Mouse (Mus musculus) left cerebral cortex, postnatal 10 days (tissue): ENCODE measurements at regions not wholly inside any gene's neighbourhood (a gene's known extent, or its start where the extent isn't known, plus 50 kb on each side); places are given as distances from the start of the nearest gene placed in this dataset.

Source experiments
- DNase-seq, 2 experiments: peaks; one replicate each; pipeline ENCODE4 v3.0.0; 2021 to 2022; ENCODE audit warnings: low spot score in 2 of 2, mixed read lengths in 1 of 2; ENCODE audit errors: extremely low spot score in 1 of 2
- intact Hi-C: fragments of 180-260 bp; cut with DNase I; formaldehyde crosslinking; loops from one replicate; pipeline ENCODE4 v1.15.1; 2025

DNA sequence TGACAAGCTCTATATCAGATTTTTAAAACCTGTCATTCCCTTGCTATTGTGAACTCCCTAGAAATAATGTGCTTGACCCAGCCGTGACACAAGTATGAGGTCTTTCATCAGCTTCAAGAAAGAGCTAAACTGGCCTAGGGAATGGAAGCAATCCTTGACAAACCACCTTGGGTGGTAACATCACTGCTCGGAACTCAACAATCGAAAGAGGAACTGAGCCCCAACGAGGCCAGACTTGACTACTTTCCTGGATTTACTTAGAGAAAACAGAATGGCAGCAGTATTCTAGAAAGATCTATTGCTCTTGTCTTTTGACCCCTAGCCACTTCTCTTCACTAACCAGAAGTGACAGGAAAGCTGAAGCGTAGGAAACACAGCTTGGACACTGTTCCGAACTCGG is 191.2 kb upstream of the Klf3 start:
- DNase-seq = no peak
- intact Hi-C loops = no loop called here

DNA sequence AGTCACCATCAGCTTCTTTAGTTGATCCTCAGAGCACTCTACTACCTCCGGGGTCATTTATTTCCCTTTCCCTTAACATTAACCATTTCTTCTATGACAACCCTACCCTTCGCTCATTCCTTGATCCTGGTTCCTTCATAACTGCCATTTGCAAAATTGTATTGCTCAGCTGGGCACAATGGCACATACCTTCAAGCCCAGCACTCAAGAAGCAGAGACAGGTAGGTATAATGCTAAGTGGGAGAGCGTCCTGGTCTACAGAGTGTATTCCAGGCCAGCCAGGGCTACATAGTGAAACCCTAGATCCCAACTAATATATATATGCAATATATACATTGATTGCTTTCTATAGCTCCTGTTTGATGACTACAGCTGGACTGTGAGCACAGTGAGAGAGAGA is 189.5 kb upstream of the Klf3 start:
- intact Hi-C loops = no loop called here
- DNase-seq = no peak

- intact Hi-C loops = no loop called here
- DNase-seq = no peak
Observed at GRCm38 (mm10) chr5:64618126-64618525, 185.1 kb upstream of the Klf3 start.

DNA sequence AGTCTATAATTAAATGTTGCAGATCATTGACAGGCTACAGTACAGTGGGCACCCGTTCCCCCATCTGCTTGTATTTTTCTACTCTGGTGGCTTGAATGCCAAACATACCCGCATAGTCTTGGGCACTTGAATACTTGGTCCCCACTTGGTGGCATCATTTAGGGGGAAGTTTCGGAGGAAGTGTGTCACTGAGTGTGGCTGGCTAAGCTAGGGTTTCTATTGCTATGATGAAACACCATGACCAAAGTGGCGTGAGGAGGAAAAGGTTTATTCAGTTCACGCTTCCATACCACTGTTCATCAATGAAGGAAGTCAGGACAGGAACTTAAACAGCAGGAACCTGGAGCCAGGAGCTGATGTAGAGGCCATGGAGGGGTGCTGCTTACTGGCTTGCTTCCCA is 183.4 kb upstream of the Klf3 start:
- DNase-seq = no peak
- intact Hi-C loops = no loop called here

GRCm38 (mm10) chr5:64620726-64621125 is 182.5 kb upstream of the Klf3 start:
- intact Hi-C loops = no loop called here
- no peak for DNase-seq

GRCm38 (mm10) chr5:64621386-64621785 is 181.8 kb upstream of the Klf3 start:
- intact Hi-C loops = no loop called here
- no peak for DNase-seq

DNA sequence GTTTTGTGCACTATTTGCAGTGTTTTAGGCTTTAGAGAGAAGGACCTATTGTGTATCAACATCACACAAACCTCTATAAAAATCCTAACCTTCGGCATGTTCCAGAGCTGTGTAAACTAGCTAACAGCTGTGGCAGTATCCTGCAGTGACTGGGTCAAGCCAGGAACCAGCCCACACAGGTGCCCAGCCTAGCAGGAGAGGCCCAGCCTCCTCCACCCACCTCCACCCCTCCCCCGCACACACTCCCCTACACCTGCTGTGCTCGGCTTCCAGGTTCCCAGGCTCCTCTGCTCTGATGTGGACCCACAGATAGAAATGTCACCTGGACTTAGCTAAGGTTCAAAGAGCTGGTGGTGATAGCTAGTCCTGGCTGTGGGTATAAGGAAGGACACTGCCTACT is 179.5 kb upstream of the Klf3 start:
- intact Hi-C loops = no loop called here
- DNase-seq = peak in 1 of 2 experiments; percentile 18

GRCm38 (mm10) chr5:64624205-64624604 is 179.0 kb upstream of the Klf3 start:
- intact Hi-C loops = no loop called here
- DNase-seq = no peak

- no peak for DNase-seq
- intact Hi-C loops = no loop called here
Observed at GRCm38 (mm10) chr5:64625421-64625820, 177.8 kb upstream of the Klf3 start.

DNA sequence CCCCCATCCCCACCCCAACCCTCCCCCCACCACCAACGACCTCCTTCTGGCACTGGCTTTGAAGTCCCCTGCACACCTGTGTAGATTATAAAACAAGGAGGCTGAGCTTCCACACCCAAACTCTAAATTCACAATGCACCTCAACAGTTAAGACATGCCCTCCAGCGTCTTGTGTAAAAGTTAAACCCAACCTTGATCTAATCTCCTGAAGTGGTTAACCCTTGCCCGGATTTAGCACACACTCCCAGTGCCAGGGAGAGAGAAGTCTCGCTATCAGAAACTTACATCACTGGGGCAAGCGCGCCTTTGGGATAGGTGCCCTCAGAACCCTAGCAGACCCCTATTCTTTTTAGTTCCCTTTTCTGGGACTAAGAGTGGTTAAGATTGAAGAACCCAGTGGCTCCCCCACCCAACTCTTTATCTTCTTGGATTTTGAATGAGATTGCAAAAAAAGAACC is 177.3 kb upstream of the Klf3 start:
- intact Hi-C loops = no loop called here
- DNase-seq = no peak

GRCm38 (mm10) chr5:64626351-64626750 is 176.8 kb upstream of the Klf3 start:
- peak in 1 of 2 experiments; percentile 66 for DNase-seq
- intact Hi-C loops = no loop called here

DNA sequence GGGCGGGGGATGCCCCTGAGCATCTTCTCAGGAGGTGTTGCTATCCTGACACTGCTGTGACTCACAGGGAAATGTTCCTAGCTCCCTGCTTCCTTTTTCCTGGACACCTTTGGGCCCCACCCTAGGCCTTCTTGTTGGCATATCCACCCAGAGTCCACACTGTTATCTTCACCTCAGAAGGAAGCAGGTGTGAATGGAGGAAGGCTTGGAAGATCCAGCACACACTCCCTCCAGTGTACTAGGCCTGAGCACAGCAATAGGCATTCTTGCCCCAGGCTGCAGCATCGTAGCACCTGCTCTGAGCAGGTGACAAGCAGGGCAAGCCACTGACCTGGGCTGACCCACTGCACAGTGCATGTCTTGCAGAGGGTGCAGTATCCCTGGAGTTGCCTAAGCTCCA is 172.6 kb upstream of the Klf3 start:
- intact Hi-C loops = no loop called here
- DNase-seq = no peak

- intact Hi-C loops = no loop called here
- DNase-seq = no peak
Observed at GRCm38 (mm10) chr5:64632171-64632570, 171.0 kb upstream of the Klf3 start.

GRCm38 (mm10) chr5:64634008-64634407 is 169.2 kb upstream of the Klf3 start:
- intact Hi-C loops = no loop called here
- DNase-seq = no peak

- intact Hi-C loops = no loop called here
Observed at GRCm38 (mm10) chr5:64634721-64635120, 168.5 kb upstream of the Klf3 start.

GRCm38 (mm10) chr5:64636301-64636700 is 166.9 kb upstream of the Klf3 start:
- intact Hi-C loops = no loop called here
- DNase-seq = no peak

More at GRCm38 (mm10) chr5:64634721-64635120, 168.5 kb upstream of the Klf3 start:
- DNase-seq = no peak

GRCm38 (mm10) chr5:64643584-64643983 is 159.6 kb upstream of the Klf3 start:
- no peak for DNase-seq
- intact Hi-C loops = no loop called here

DNA sequence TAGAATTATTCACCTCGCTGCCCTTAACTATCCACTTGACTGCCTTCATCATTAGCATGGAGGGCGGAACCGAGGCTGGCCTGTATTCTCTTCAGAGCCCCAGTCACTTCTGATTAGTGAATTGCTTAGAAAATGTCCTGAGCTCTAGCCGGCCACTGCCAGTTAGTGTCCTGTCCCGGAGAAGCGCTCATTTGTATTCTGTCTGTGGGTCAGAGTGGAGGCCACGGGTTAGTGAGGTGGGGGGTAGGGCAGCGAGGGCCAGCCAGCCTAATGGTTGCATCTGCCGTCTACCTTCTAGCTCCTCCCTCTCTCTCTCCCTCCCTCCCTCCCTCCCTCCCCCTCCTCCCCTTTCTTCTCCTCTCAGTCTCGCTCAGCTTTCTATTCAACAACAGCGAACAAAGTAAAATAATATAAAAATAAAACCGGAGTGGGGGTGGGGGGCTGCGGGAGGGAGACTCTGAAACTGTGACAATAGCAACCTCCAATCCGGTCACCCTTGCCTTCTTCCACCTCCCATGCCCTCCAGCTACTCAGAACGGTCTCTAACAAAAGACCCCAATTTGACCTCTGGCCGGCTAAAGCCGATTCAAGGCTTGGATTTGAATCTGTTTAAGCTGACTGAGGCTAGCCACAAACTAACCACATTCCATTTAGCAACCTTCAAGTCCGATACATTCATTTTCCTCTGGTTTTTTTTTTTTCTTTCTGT is 155.6 kb upstream of the Klf3 start:
- intact Hi-C loops = no loop called here

DNA sequence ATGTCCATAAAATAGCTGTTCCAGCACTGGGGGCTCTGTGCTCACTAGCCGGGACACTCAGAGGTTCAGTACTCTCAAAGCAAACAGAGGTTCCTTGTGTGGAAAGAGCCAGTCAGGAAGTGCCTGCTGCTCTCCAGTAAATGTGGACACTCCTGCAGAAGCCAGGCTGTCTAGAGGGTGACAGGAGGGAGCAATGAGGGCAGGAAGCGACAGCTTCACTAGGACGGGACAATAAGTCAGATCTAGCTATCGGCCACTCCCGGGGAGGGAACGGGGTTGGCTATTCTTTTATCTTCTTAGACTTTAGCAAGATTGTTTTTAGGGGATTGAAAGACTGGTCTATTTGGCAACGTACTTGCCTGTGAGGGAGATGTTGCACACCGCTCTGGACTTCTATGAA is 154.7 kb upstream of the Klf3 start:
- DNase-seq = peak in 1 of 2 experiments; percentile 37
- intact Hi-C loops = no loop called here

More for the DNA sequence above, 155.6 kb upstream of the Klf3 start:
- peak; percentile 20 to 45 for DNase-seq

- DNase-seq = no peak
- intact Hi-C loops = no loop called here
Observed at GRCm38 (mm10) chr5:64651407-64651806, 151.8 kb upstream of the Klf3 start.

DNA sequence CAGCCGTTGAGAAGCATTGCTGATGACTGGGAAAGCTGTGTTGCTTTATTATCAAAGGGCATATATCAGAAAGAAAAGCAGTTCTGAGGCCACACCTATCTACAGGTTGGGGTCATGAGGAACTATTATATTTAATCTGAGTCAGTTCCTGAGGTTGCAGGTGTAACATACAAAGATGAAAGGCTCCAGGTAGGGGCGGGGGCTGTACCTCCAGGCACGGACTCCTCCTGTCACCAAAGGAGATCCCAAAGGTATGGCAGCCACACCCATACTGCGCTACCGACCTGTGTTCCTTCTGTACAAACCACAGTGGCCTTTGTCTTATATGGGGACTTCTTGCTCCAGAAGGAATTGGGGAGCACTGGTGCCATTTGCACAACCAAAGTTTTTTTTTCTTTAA is 149.4 kb upstream of the Klf3 start:
- intact Hi-C loops = no loop called here
- DNase-seq = no peak
